Mouse (Mus musculus): Measurements from ENCODE around the gene Ccdc169.

GRCm38 (mm10) chr3:55115071-55115470 is 22.1 kb upstream of the Ccdc169 start:
- TF ChIP-seq CTCF (IDR thresholded peaks at IDR 0.05; ENCODE audit: low read depth, low read length) (no peak), GATA1 (IDR thresholded peaks at IDR 0.05; ENCODE audit: borderline replicate concordance, low read length) (no peak), TAL1 (conservative IDR thresholded peaks at IDR 0.05; ENCODE audit: low read depth, low read length) (no peak), GATA2 (IDR thresholded peaks at IDR 0.05; ENCODE audit: borderline replicate concordance, low read depth, low read length) (no peak)
